Mouse (Mus musculus): ENCODE results near the gene Nup98.

- TF ChIP-seq POLR2A (IDR thresholded peaks at IDR 0.05; ENCODE audit: insufficient read depth, low read depth, low read length) (no peak), CTCF (IDR thresholded peaks at IDR 0.05; ENCODE audit: insufficient read depth, low read depth, low read length) (no peak)
These were observed 17.6 kb downstream of the Nup98 start for GRCm38 (mm10) chr7:102192356-102192755.
